Mouse (Mus musculus): Measurements from ENCODE around the gene Ltbr.

DNA sequence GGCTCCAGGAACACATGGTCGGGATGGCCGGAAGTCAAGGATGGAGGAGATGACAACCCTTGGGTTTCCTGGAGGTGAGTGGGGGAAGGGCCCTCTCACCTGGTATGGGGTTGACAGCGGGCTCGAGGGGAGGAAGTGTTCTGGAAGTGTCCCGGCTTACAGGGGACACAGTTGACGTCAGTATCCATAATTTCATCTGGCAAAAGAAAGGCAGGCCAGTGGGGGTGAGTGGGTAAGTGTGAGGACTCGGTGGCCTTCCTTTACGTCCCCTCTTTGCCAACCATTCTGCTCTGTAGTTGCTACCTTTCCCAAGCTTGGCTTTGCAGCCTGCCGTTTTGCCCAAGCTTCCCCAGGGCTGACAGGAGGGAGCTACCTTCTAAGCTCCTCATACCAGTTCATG, 1.5 kb downstream of the Ltbr start:
- TF ChIP-seq POLR2A (IDR thresholded peaks at IDR 0.05; ENCODE audit: extremely low read depth, insufficient read depth, low read length) (no peak), CTCF (IDR thresholded peaks at IDR 0.05; ENCODE audit: low read depth, low read length) (no peak)
